Mouse (Mus musculus) ES-Bruce4 (cell line): Measurements from ENCODE around the gene Cit. TPM values are rescaled to one million over a fixed set of nuclear protein-coding genes. Genes with fewer than 3 reads are reported as not detected.
A peak's percentile ranks its signal among the peaks of the same experiment; 100 is the strongest.

Source experiments
- H3K27ac ChIP-seq: 2 replicates; pipeline ENCODE4 v1.5.1; 2012; ENCODE audit warnings: low read length, inconsistent platforms; ENCODE audit not compliant: insufficient read depth
- H3K27me3 ChIP-seq: 2 replicates; pipeline ENCODE4 v1.6.1; 2012; ENCODE audit warnings: mild to moderate bottlenecking, low read length, inconsistent platforms; ENCODE audit not compliant: control insufficient read depth, poor library complexity, insufficient read depth, severe bottlenecking
- H3K36me3 ChIP-seq: 2 replicates; pipeline ENCODE4 v1.6.1; 2012; ENCODE audit warnings: inconsistent platforms, mild to moderate bottlenecking, low read length, moderate library complexity; ENCODE audit not compliant: control insufficient read depth, poor library complexity, insufficient read depth, severe bottlenecking
- H3K4me1 ChIP-seq: one replicate; pipeline ENCODE4 v1.8.1; 2011; ENCODE audit warnings: low read length; ENCODE audit not compliant: control insufficient read depth, insufficient read depth
- H3K4me3 ChIP-seq: 2 replicates; pipeline ENCODE4 v1.5.1; 2011; ENCODE audit warnings: low read depth, mild to moderate bottlenecking, low read length
- H3K9ac ChIP-seq: 2 replicates; pipeline ENCODE4 v1.6.1; 2012; ENCODE audit warnings: low read depth, mild to moderate bottlenecking, inconsistent platforms; ENCODE audit not compliant: poor library complexity, severe bottlenecking
- H3K9me3 ChIP-seq: replicated peaks from 2 replicates; pipeline ENCODE4 v1.6.1; 2012; ENCODE audit warnings: mild to moderate bottlenecking, low read length, inconsistent platforms; ENCODE audit not compliant: control insufficient read depth, poor library complexity, insufficient read depth, severe bottlenecking
- CTCF ChIP-seq: IDR thresholded peaks from one replicate; pipeline ENCODE4 v1.8.1; 2011; ENCODE audit warnings: low read depth, low read length
- EP300 ChIP-seq: IDR thresholded peaks from 2 replicates; pipeline ENCODE4 v1.6.1; 2011; ENCODE audit warnings: low read depth, low read length; ENCODE audit not compliant: insufficient read depth
- POLR2A ChIP-seq: IDR thresholded peaks from one replicate; pipeline ENCODE4 v1.8.1; 2011; ENCODE audit warnings: low read length; ENCODE audit not compliant: insufficient read depth
- polyA plus RNA-seq: library from polyadenylated mRNA; stranded (reverse); fragments of >200 nt; gene quantifications from 2 replicates; pipeline ENCODE4 v1.2.4, GENCODE M21; 2011; ENCODE audit warnings: low read depth; ENCODE audit not compliant: missing spikeins, insufficient read depth, insufficient read length

The Cit gene
- polyA plus RNA-seq, 1 experiment = 67.1 TPM

- Histone ChIP-seq H3K9ac (0 out of 2 replicates have a peak overlapping the region, but pooled peaks have one; percentile 21), H3K27ac (no peak overlapping the region), H3K4me1 (peaks cover 6% of the 10 kb centered on the region)
Measured at GRCm38 (mm10) chr5:116036465-116036864, 191.4 kb downstream of the Cit start.

DNA sequence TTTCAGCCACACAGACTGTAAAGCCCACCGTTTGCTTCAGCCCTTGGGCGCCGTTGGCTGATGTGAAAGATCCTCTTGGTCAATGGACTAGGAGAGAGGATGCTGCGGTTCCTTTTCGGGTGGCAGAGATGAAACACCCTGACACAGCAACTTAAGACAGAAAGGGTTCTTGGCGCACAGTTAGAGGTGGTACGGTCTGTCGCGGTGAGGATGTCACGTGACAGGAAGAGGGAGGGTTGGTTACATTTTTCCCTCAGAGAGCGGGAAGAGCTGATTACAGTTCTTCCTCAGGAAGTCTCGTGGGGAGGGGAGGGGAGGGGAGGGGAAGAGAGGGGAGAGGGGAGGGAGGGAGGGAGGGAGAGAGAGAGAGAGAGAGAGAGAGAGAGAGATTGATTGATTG lies 192.7 kb downstream of the Cit start:
- H3K27me3 ChIP-seq = no peaks in the 10 kb centered on the region
- H3K27ac ChIP-seq = no peak overlapping the region
- H3K4me1 ChIP-seq = peaks cover 6% of the 10 kb centered on the region
- peak overlapping the region; percentile 62 for H3K4me3 ChIP-seq
- no peak for TF ChIP-seq EP300
- TF ChIP-seq POLR2A = no peak
- no peak for TF ChIP-seq CTCF
- peak overlapping the region; percentile 4; the same call in 1 of the 2 replicates for H3K9ac ChIP-seq
- H3K36me3 ChIP-seq = no peaks in the 10 kb centered on the region
- no peaks in the 10 kb centered on the region for H3K9me3 ChIP-seq

More at GRCm38 (mm10) chr5:116036465-116036864, 191.4 kb downstream of the Cit start:
- no peaks in the 10 kb centered on the region for H3K9me3 ChIP-seq
- TF ChIP-seq EP300 (no peak), POLR2A (no peak), CTCF (no peak)
- no peak overlapping the region; the same call in 1 of the 2 replicates for H3K4me3 ChIP-seq
- no peaks in the 10 kb centered on the region for H3K27me3 ChIP-seq
- no peaks in the 10 kb centered on the region for H3K36me3 ChIP-seq

DNA sequence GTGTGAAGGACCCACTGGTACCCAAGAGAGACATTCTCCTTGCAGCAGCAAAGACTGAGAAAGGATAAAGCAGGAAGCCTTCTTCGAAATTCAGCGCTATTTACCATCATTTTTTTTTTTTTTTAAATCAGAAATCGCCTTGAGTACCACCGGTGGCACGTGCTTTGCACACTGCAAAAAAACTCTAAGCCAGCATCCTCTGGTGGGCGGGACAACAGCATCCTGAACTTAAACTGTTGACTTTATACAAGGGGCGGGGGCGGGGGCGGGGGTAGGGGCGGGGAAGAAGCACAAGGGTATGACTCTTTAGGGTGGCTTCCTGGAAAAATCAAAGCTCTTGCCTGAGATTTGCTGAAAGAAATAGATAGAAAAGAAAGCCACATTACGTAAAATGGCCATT lies 194.6 kb downstream of the Cit start:
- TF ChIP-seq POLR2A (no peak), CTCF (no peak), EP300 (no peak)
- H3K36me3 ChIP-seq = no peaks in the 10 kb centered on the region
- H3K4me3 ChIP-seq = no peak overlapping the region
- no peak overlapping the region for H3K27ac ChIP-seq
- H3K9ac ChIP-seq = 0 out of 2 replicates have a peak overlapping the region, but pooled peaks have one; percentile 22
- no peaks in the 10 kb centered on the region for H3K9me3 ChIP-seq
- peaks cover 6% of the 10 kb centered on the region for H3K4me1 ChIP-seq
- no peaks in the 10 kb centered on the region for H3K27me3 ChIP-seq

- H3K9me3 ChIP-seq = no peaks in the 10 kb centered on the region
- H3K27ac ChIP-seq = no peak overlapping the region
- no peaks in the 10 kb centered on the region for H3K36me3 ChIP-seq
- H3K4me3 ChIP-seq = no peak overlapping the region
- no peaks in the 10 kb centered on the region for H3K27me3 ChIP-seq
- H3K9ac ChIP-seq = no peak overlapping the region
- no peak for TF ChIP-seq EP300
- TF ChIP-seq CTCF = no peak
- no peak for TF ChIP-seq POLR2A
- H3K4me1 ChIP-seq = peaks cover 6% of the 10 kb centered on the region
Measured at GRCm38 (mm10) chr5:116042241-116042640, 197.2 kb downstream of the Cit start.

- TF ChIP-seq POLR2A = no peak
- TF ChIP-seq CTCF = no peak
- TF ChIP-seq EP300 = no peak
- no peaks in the 10 kb centered on the region for H3K36me3 ChIP-seq
- no peak overlapping the region for H3K9ac ChIP-seq
- no peaks in the 10 kb centered on the region for H3K27me3 ChIP-seq
- no peaks in the 10 kb centered on the region for H3K9me3 ChIP-seq
- H3K4me1 ChIP-seq = peaks cover 1% of the 10 kb centered on the region
- H3K27ac ChIP-seq = no peak overlapping the region
- H3K4me3 ChIP-seq = no peak overlapping the region
Measured at GRCm38 (mm10) chr5:116045581-116045980, 200.5 kb downstream of the Cit start.

GRCm38 (mm10) chr5:116046246-116046645 lies 201.2 kb downstream of the Cit start:
- H3K4me3 ChIP-seq = no peak overlapping the region
- no peak overlapping the region for H3K9ac ChIP-seq
- no peak overlapping the region for H3K27ac ChIP-seq
- no peaks in the 10 kb centered on the region for H3K27me3 ChIP-seq
- H3K9me3 ChIP-seq = no peaks in the 10 kb centered on the region
- TF ChIP-seq EP300 = no peak
- TF ChIP-seq POLR2A = no peak
- no peak for TF ChIP-seq CTCF
- no peaks in the 10 kb centered on the region for H3K36me3 ChIP-seq
- H3K4me1 ChIP-seq = no peaks in the 10 kb centered on the region
